Mouse (Mus musculus): Measurements from ENCODE around the gene Emc6.

The Emc6 gene

DNA sequence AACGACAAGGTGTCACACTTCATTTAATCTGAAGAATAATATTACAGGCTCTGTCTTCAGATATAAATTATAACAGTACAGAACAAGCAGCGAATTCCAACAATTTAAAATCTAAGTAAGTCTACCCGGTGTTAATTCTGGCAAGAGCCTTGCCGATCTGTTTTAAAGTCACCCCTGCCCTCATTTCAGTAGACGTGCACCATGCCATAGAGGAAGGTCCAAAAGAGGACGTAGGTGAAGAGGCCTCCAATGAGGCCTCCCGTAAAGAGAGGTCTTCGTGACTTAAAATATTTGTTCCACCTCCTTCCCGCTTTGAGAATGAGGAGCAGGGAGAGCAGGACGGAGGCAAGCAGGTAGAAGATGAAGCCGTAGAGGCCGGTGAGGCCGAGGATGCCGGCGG lies 651 bp downstream of the Emc6 start:
- DNase-seq (ENCODE audit: low read depth, low spot score) = no peak

- DNase-seq (ENCODE audit: low read depth, low spot score) = no peak
Measured at GRCm38 (mm10) chr11:73175612-73176011, 1.2 kb downstream of the Emc6 start.

- DNase-seq (ENCODE audit: low read depth, low spot score) = no peak
Measured at GRCm38 (mm10) chr11:73172186-73172585, 4.7 kb downstream of the Emc6 start.

DNA sequence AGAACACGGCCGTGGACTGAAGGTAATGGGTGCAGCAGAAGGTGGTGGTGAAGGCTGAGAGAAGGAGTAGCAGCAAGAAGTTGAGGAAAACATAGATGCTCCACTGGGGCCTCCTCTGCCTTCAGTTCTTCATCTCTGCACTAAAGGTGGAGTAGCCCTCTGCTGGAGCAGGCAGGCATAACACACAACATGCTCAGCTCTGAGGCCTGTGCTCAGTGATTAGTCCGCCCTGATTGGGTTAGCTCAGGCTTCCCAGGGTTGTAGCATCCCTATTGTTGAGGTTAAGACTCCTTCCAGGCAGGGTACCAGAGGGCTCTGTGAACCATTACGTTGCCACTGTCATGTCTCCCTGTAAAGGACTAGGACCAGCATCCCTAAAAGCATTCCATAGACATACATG lies 7.6 kb downstream of the Emc6 start:
- peak; percentile 47 for DNase-seq (ENCODE audit: low read depth, low spot score)

DNA sequence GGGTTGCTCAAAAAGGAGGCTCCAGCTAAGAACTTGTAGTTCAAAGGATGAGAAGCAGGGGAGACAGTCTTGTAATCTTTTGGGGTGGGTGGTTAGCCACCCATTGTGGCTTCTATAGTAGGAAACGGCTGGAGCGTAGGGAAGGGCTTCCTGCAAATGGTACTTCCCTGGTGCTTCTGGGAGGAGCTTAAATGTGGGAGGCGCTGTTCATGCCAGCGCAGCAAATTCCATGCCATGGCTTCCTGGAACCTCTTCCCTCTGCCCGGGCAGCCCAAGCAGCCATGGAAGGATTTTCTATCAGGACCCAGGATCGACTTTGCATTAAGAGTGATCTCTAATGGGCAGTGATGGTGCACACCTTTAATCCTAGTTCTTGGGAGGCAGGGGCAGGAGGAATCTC lies 8.3 kb downstream of the Emc6 start:
- DNase-seq (ENCODE audit: low read depth, low spot score) = no peak

DNA sequence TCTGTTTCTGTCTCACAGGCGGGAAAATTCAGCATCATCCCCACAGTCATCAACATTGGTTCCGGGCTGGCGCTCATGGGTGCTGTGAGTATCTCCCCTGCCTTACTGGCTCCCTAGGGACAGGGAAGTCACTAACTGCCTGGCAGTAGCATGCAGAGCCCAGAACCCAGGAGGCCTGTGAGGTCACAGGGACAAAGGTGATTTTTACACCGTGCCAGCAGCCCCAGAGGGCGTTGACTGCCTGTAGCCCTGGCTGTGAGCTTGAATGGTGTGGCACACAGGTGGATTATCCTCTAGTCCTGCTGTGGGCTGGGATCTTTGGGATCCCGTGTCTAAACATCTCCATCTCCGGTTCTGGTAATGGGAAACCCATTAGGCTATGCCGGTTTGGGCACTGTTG lies 8.8 kb downstream of the Emc6 start:
- no peak for DNase-seq (ENCODE audit: low read depth, low spot score)

DNA sequence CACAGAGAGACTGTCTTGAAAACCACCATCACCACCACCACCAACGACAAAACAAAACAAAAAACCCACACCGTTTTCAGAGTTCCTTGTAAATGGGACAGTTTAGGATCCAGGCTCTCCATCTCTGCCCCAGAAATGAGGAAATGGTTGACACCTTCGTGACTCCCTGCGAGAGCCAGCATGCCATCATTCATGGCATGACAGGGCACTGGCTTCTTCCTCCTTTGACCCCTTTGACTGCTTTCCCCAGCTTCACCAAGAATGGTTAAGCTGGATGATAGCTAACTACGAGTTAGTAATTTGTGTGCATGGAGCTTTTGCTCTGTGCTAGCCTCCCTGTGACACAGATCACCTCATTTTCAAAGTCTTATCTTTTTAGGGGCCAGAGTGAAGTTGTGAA lies 14.6 kb downstream of the Emc6 start:
- no peak for DNase-seq (ENCODE audit: low read depth, low spot score)

DNA sequence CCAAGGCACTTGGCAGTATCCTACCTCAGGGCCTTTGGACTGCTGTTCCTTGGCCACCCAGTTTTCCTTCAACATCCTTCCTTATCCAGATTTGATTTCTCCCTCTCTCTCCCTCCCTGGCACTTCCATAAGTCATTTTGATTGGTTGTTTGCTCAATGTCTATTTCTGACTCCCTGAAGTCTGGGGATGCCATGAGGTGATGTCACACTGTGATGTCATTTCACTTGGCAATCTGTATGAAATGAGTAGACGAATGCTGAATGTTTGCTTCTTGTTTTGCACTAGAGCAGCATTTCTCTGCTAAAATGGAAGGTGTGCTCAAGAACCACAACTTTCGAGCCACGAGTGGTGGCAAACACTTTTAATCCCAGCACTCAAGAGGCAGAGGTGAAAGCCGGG lies 15.2 kb downstream of the Emc6 start:
- DNase-seq (ENCODE audit: low read depth, low spot score) = no peak

- DNase-seq (ENCODE audit: low read depth, low spot score) = no peak
Measured at GRCm38 (mm10) chr11:73160811-73161200, 16.0 kb downstream of the Emc6 start.

- DNase-seq (ENCODE audit: low read depth, low spot score) = no peak
Measured at GRCm38 (mm10) chr11:73159957-73160810, 16.7 kb downstream of the Emc6 start, which contains the start of gene P2rx5. P2rx5 (plus strand) TSS chr11:73160421.

DNA sequence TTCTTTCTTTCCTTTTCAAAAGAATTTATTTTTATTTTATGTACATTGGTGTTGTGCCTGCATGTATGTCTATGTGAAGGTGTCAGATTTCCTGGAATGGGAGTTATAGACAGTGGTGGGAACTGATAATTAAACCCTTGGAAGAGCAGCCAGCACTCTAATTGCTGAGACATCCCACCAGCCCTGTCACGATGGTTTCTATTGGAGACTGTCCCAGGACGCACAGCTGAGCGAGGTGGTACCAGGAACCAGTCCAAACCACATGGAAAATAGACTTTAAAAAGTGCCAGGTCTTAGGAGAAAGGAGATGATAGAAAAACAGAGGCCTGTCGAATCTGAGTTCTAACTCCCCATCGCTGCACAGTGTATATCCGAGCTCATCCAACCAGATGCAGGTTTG lies 21.8 kb downstream of the Emc6 start:
- DNase-seq (ENCODE audit: low read depth, low spot score) = no peak

DNA sequence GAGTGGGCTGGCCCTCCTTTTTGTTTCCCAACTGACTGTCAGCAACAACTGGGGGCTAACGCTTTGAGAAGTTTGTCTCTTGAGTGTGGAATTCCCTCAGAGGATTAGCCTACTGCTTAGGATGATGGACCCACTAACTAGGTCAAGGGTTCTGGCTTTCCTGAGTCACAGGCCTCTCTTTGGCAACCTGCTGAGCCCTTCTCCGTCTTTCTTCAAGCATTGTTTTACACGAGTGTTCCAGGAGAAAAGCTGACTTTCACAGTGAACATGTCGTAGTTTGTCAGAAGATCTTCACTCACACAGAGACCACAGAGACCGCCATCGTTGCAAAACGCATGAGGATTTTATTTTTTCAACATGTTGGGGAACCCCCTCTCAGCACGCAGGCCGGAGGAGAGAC lies 28.6 kb downstream of the Emc6 start:
- DNase-seq (ENCODE audit: low read depth, low spot score) = no peak

- DNase-seq (ENCODE audit: low read depth, low spot score) = no peak
Measured at GRCm38 (mm10) chr11:73146975-73147365, 29.9 kb downstream of the Emc6 start.

DNA sequence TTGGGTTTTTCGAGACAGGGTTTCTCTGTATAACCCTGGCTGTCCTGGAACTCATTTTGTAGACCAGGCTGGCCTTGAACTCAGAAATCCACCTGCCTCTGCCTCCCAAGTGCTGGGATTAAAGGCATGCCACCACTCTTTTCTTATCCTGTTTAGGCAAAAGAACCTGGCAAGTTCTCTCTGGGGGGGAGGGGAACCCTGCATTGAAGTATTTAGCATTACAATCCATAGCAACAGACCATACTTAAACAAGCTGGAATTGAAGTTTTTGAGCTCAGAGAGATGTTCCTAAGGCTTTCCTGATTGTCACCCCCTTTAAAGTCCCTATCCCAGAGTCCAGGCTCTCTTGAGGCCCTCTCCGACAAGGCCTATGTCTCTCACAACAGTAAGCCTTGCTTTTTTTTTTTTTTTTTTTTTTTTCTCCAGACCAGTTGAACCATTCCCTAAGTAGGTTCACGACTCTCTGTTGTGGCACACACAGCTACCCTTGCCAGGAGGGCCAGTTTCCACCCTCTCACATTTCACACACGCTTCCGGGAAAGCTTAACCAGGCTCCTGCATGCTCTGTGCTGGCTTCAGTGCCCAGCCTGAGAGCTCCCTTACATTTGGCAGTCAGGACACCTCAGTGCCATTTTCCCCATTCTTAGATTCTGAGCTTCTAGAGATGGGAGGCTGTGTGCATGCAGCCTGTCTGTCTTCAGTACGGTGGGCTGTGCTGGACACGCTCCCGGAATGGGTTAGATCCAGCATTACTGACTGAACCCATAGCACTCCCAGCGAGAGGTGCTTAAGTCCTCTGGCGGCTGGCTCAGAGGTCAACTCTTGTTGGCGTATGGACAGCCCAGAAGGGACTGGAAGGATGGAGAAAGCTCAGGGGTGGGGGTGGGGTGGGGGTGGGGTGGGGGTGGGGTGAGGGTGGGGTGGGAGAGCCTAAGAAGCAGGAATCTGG lies 30.5 kb downstream of the Emc6 start:
- no peak for DNase-seq (ENCODE audit: low read depth, low spot score)

GRCm38 (mm10) chr11:73144261-73144681 lies 32.6 kb downstream of the Emc6 start:
- no peak for DNase-seq (ENCODE audit: low read depth, low spot score)

DNA sequence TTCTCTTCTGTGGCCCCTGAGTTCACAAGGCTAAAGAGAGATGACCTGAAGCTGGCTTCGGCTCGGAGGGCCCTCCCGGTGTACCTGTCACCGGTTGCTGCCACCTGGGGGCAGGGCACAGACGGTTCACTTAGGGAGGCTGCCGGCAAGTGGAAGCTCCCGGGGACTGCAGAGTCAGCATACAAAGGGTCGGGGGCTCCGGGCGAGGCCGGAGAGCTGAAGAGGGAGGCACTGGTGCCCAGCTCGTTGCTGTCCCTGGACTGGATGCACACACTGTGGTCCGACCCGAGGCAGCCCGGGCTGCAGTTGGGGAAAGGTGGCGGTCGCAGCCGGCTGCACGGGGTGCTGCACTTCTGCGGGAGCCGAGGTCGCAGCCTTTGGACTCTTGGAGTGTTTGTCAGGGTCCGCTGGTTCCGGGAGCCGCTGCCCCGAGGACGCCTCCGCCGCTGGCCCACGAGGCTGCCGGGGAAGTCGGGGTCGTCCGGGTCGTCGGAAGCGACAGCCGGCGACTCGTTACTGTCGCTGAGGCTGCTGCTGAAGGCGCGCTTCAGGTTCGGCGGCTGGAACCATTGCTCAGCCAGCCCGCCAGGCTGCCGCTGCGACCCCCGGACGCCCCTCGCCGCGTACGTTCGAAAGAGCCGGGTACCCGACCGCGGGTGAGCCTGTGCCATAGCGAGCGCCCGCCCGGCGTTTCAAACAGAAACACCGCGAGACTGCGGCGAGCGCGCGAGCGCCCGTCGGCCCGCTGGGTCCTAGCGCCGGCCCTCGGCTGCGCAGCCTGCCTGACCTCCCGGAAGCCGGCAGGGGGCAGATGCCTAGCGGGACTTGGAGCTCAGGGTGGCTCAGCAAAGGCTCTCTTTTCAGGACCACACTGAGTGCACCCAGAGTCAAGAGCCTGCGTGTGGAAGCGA lies 39.0 kb downstream of the Emc6 start, which contains the start of gene Haspin:
TSS of gene Haspin (minus strand) at position 704 of the 911 bp plus-strand sequence.
- peak; percentile 91 for DNase-seq (ENCODE audit: low read depth, low spot score)

DNA sequence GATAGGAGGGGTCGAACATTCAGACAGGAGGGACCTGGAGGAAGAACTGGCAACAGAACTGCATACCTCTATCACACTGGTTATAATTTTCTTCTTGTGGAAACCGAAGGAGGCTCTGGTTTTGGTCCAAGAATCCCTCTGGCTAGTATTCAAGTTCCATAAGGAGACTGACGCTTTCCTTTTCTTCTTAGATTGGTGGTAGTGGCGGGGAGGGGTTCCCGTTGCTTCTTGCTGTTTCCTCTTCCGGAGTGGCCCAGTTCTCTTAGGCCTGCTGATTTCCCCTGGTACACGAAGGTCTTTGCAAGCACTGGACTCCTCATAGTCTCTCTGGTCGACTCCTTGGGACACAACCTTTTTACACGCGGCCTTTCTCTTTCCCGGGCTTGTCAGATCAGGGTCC lies 39.7 kb downstream of the Emc6 start:
- no peak for DNase-seq (ENCODE audit: low read depth, low spot score)

GRCm38 (mm10) chr11:73136587-73136986 lies 40.2 kb downstream of the Emc6 start:
- DNase-seq (ENCODE audit: low read depth, low spot score) = no peak

DNA sequence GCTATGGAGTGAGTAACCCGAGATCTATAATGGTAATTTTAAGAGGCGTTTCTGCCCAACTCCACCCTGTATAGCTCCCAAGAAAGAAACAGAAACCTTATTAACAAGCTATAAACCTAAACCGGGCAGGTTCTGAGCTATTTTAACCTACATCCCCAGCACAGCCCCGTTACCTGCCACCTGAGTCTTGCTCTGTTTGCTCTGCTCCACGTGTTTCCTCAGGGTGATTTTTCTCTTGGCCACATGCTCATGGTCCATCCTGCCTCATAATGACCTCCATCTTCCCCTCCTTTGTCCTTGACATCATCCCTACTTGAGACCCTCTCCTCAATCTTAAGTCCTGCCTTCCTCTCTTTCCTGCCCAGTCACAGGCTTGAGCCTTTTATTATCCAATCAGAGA lies 42.6 kb downstream of the Emc6 start:
- DNase-seq (ENCODE audit: low read depth, low spot score) = no peak

- DNase-seq (ENCODE audit: low read depth, low spot score) = no peak
Measured at GRCm38 (mm10) chr11:73132999-73133398, 43.8 kb downstream of the Emc6 start.

- no peak for DNase-seq (ENCODE audit: low read depth, low spot score)
Measured at GRCm38 (mm10) chr11:73131020-73131419, 45.8 kb downstream of the Emc6 start.
